Mouse (Mus musculus) forebrain, embryonic 11.5 days (tissue): ENCODE data around the gene Nup50. TPM values are rescaled to one million over a fixed set of nuclear protein-coding genes. Genes with fewer than 3 reads are reported as not detected.

Experiments
- ATAC-seq: fragments of 200-750 bp; cut with Nextera tagmentation; replicated peaks from 2 replicates; pipeline ENCODE4 v1.8.0; 2017; ENCODE audit warnings: moderate TSS enrichment; ENCODE audit not compliant: low FRiP score
- DNase-seq: peaks from one replicate; pipeline ENCODE4 v3.0.0-alpha.2; 2017; ENCODE audit warnings: low spot score
- H3K27ac ChIP-seq: fragments of 300-500 bp; sonication (generic); 2 replicates; pipeline ENCODE4 v1.5.1; 2014; ENCODE audit warnings: low read depth, low read length
- H3K27me3 ChIP-seq: fragments of 300-500 bp; sonication (generic); 2 replicates; pipeline ENCODE4 v1.6.1; 2014; ENCODE audit warnings: mild to moderate bottlenecking, low read length, mixed read lengths; ENCODE audit not compliant: control insufficient read depth, insufficient read depth
- H3K36me3 ChIP-seq: fragments of 300-500 bp; sonication (generic); 2 replicates; pipeline ENCODE4 v1.6.1; 2014; ENCODE audit warnings: mild to moderate bottlenecking, low read length, moderate library complexity, mixed read lengths; ENCODE audit not compliant: control insufficient read depth, insufficient read depth
- H3K4me1 ChIP-seq: fragments of 300-500 bp; sonication (generic); replicated peaks from 2 replicates; pipeline ENCODE4 v1.6.1; 2014; ENCODE audit warnings: low read length, mixed read lengths; ENCODE audit not compliant: control insufficient read depth, insufficient read depth
- H3K4me2 ChIP-seq: fragments of 300-500 bp; sonication (generic); 2 replicates; pipeline ENCODE4 v1.6.1; 2014; ENCODE audit warnings: low read depth, mild to moderate bottlenecking, low read length, moderate library complexity, mixed read lengths; ENCODE audit not compliant: severe bottlenecking
- H3K4me3 ChIP-seq: fragments of 300-500 bp; sonication (generic); 2 replicates; pipeline ENCODE4 v1.5.1; 2014; ENCODE audit warnings: low read depth, low read length
- H3K9ac ChIP-seq: fragments of 300-500 bp; sonication (generic); 2 replicates; pipeline ENCODE4 v1.6.1; 2014; ENCODE audit warnings: low read length
- H3K9me3 ChIP-seq: fragments of 300-500 bp; sonication (generic); 2 replicates; pipeline ENCODE4 v1.6.1; 2016; ENCODE audit warnings: low read length, mixed read lengths; ENCODE audit not compliant: control insufficient read depth
- WGBS: fragments of 180-500 bp; shearing (Covaris S2); extraction: QIAGEN DNeasy Blood & Tissue Kit; methylation state at CpG from one replicate; pipeline ENCODE4 v1.1.7; 2014; 5-methylcytosine and 5-hydroxymethylcytosine counted together
- polyA plus RNA-seq: library from polyadenylated mRNA; unstranded; fragments of >200 nt; fragmentation: Nextera tagmentation; extraction: Ambion mirVana; gene quantifications from 2 replicates; pipeline ENCODE4 v1.2.1, GENCODE M21; 2014

The Nup50 gene
- polyA plus RNA-seq, 1 experiment from 2014 or later = 79.7 TPM

DNA sequence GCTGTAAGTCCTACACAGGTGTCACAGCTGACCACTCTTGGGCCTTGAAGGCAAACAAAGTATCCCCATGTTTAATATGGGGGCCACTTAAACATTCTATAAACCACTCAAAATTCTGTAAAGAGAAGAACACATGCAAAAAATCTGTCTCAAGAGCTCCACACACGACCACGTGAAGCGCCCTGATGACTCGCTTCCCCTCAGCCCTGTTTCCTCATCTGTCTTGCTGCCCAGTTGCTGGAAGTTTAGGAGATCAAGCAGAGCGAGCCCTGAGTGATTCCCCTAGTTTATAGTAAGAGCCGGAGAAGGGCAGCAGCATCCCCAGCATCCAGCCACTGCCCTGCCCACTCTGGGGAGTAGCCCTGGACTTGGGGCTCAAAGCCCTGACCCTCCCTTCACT, 36.7 kb downstream of the Nup50 start:
- Histone ChIP-seq H3K4me3 (no peak overlapping the region), H3K4me1 (peaks cover 4% of the 10 kb centered on the region; the same call in 1 of the 2 replicates), H3K9ac (no peak overlapping the region), H3K9me3 (no peaks in the 10 kb centered on the region), H3K27me3 (no peaks in the 10 kb centered on the region), H3K36me3 (no peaks in the 10 kb centered on the region; the same call in 1 of the 2 replicates), H3K27ac (no peak overlapping the region), H3K4me2 (no peak overlapping the region)
- DNase-seq (no peak), ATAC-seq (no peak)
- 87% methylated on average over 6 of the region's 6 CpGs for WGBS

DNA sequence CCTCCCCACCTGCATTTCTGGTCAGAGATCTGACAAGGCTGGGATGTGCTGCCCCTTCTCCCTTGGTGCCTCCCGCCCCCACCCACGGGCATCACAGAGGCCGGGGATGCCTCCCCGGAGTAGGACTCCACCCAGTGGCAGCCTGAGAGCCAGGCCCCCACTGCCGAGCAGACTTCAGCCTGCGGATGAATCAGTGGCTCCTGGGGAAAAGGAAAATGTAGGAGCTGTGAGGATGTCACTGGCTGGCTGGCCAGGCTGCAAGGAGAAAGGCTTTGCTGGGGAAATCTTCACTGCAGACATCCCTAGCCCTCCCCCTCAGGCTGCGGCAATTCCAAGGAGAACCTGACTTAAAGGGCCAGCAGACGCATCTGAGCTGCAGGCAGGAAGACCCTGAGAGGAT, 37.5 kb downstream of the Nup50 start:
- Histone ChIP-seq H3K4me1 (peaks cover 4% of the 10 kb centered on the region; the same call in 1 of the 2 replicates), H3K4me2 (no peak overlapping the region), H3K9ac (no peak overlapping the region), H3K27ac (no peak overlapping the region), H3K9me3 (no peaks in the 10 kb centered on the region), H3K4me3 (no peak overlapping the region), H3K27me3 (no peaks in the 10 kb centered on the region), H3K36me3 (no peaks in the 10 kb centered on the region)
- ATAC-seq = no peak
- no peak for DNase-seq
- 19% methylated on average over 8 of the region's 8 CpGs for WGBS

DNA sequence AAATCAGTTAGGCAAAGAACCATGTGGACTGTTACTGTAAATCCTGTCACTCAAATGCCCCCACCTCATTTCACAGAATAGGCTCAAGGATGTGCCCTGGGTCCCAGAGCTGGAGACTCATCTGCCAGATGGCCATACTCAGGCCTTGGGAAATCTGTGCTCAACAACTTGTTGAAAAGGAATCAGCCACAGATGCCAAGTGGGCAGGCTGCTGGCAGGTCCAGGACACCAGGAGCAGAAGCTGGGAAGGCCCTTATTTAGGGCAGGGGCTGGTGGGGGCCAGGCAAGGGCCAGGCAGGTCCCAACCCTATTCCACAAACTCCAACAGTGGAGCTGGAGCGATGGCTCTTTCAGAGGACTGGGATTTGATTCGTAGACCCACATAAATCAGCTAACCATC, 39.3 kb downstream of the Nup50 start:
- no peak overlapping the region for H3K4me2 ChIP-seq
- H3K36me3 ChIP-seq = no peaks in the 10 kb centered on the region
- no peak overlapping the region for H3K9ac ChIP-seq
- 91% methylated on average over 2 of the region's 2 CpGs for WGBS
- no peak overlapping the region for H3K4me3 ChIP-seq
- H3K27ac ChIP-seq = no peak overlapping the region
- H3K27me3 ChIP-seq = no peaks in the 10 kb centered on the region
- ATAC-seq (no peak), DNase-seq (no peak)
- H3K4me1 ChIP-seq = peaks cover 4% of the 10 kb centered on the region; the same call in 1 of the 2 replicates
- no peaks in the 10 kb centered on the region for H3K9me3 ChIP-seq

DNA sequence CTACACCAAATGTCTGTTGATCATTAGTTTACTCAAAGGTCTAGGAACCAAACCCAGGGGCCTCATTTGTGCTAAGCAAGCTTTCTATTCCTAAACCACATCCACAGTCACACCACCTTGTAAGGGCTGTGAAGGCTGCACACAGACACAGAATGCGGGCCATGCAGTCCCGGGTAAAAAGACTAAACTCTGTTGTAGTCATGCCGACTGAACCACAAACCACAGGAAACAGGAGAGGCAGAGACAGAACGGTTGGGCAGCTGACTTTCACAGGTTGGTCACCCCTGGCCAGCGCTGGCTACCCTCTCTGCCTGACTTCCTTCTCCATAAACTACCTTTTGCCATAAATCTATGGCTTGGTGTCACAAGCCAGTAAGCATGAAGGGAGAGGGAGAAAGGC, 41.6 kb downstream of the Nup50 start:
- no peak for DNase-seq
- 80% methylated on average over 5 of the region's 5 CpGs for WGBS
- ATAC-seq = no peak

DNA sequence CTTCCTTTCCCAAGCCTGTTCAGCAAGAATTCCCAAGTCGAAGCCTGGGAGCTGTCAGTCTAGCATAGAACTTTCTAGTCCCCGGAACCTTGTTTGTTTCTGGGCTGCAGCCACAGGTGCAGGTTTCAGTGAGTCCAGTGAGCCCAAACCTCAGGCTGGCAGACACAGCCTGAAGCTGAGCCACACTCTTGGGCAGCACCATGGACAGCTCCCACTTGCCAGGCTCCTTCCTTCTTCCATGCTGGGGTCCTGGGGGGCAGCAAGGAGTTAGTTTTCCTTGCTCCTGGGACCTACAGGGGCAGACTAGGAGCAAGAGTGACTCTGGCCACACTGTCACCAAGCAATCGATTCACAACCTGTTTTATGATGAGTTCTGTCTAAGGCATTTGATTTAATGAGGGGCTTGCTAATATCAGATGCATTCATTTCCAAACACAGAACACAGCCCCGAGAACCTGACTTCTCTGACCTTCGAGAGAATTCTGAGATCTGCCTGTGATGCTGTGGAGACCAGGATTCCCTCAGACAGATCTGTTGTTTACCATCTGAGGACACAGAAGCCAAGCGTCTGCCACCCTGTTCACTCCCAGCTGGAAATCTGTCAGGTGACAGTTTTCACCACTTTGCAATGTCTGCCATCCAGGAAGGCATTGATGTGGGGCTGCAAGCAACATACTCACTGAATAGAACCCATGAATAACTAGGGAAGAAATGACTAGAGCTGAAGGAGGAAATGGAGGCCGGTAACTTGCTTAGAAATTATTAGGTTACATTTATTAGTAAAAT, 42.6 kb downstream of the Nup50 start:
- no peak overlapping the region for H3K4me3 ChIP-seq
- H3K4me2 ChIP-seq = no peak overlapping the region
- H3K27me3 ChIP-seq = no peaks in the 10 kb centered on the region
- no peak overlapping the region for H3K9ac ChIP-seq
- no peak overlapping the region for H3K27ac ChIP-seq
- DNase-seq = peak; percentile 78
- no peaks in the 10 kb centered on the region for H3K36me3 ChIP-seq
- 70% methylated on average over 7 of the region's 7 CpGs for WGBS
- H3K4me1 ChIP-seq = no peaks in the 10 kb centered on the region
- H3K9me3 ChIP-seq = no peaks in the 10 kb centered on the region
- no peak for ATAC-seq

More for the DNA sequence above, 41.6 kb downstream of the Nup50 start:
- Histone ChIP-seq H3K27me3 (no peaks in the 10 kb centered on the region), H3K4me3 (no peak overlapping the region), H3K4me2 (no peak overlapping the region), H3K4me1 (no peaks in the 10 kb centered on the region), H3K36me3 (no peaks in the 10 kb centered on the region), H3K27ac (no peak overlapping the region), H3K9ac (no peak overlapping the region), H3K9me3 (no peaks in the 10 kb centered on the region)

DNA sequence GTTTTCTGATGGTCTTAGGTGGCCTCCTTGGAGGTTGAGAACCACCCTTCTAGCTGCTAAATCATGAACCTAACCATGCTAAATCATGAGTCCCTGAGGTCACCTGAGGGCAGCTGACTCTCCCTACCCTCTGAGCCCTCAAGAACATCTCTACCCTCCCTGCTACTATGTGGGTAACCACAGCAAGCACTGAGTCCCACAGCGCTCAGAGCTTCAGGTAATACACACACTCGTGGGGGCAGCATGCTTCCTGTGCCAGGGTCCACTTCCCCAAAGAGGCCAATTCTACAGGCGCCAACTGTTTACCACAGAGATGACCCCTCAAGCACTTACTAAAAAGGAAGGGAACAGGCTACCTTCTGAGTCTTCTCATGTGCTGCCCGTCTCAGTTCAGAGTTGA, 45.3 kb downstream of the Nup50 start:
- Histone ChIP-seq H3K4me3 (no peak overlapping the region), H3K27me3 (no peaks in the 10 kb centered on the region), H3K9me3 (no peaks in the 10 kb centered on the region), H3K4me2 (no peak overlapping the region), H3K36me3 (no peaks in the 10 kb centered on the region), H3K9ac (no peak overlapping the region), H3K27ac (no peak overlapping the region), H3K4me1 (peaks cover 5% of the 10 kb centered on the region; the same call in 1 of the 2 replicates)
- WGBS = 94% methylated on average over 4 of the region's 4 CpGs
- no peak for DNase-seq
- no peak for ATAC-seq

DNA sequence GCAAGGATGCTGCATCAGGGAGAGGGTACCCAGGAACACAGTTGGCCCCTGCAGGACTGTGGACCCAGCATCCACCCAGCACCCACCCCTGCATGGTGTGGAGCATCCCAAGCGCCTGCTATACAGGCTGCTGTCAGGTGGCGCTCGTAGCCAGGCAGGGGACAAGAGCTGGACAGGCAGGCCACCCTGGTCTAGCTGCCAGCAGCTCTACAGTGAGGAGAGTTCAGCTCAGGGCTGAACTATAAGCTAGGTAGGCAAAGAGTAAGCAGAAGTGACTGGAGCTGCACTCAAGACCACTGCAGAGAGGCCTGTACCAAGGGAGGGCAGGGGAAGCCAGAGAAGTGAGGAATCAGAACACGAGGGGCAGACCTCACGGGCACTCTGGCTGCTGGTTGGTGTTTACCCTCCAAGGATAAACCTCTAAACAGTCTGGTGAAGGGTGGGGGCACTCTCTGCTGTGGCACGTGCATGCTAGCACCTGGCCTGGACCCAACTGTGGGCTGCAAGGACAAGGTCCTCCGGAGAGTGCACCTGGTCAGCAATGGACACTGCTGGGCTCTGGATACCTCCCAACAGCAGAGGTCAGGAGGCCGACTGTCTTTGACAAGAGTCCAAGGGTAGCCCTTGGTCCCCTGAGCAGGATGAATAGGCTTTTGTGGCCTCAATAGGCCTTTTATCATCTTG, 49.8 kb downstream of the Nup50 start:
- Histone ChIP-seq H3K4me2 (no peak overlapping the region), H3K4me3 (no peak overlapping the region), H3K36me3 (no peaks in the 10 kb centered on the region), H3K9ac (0 out of 2 replicates have a peak overlapping the region, but pooled peaks have one; percentile 12), H3K9me3 (no peaks in the 10 kb centered on the region), H3K27ac (no peak overlapping the region), H3K4me1 (peaks cover 11% of the 10 kb centered on the region; the same call in 1 of the 2 replicates), H3K27me3 (no peaks in the 10 kb centered on the region)
- ATAC-seq (no peak), DNase-seq (no peak)
- 48% methylated on average over 8 of the region's 8 CpGs for WGBS

DNA sequence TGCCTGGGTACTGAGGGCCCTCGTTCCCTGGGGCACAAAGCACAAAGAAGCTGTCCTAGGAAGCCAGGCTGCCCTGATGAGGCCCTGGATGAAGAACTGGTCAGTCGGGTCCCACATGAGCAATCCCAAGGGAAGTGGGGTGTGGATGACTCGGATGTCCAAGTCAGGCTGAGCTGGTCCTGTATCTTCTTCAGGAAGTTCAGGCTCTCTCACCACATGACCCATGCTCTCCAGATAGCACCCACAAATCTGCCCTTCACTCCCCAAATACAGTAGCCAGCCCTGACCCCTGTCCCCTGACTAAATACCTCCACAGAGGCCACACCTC, 50.3 kb downstream of the Nup50 start:
- no peak for ATAC-seq
- Histone ChIP-seq H3K4me1 (peaks cover 11% of the 10 kb centered on the region; the same call in 1 of the 2 replicates), H3K4me3 (no peak overlapping the region), H3K9me3 (no peaks in the 10 kb centered on the region), H3K4me2 (no peak overlapping the region), H3K27me3 (no peaks in the 10 kb centered on the region), H3K27ac (no peak overlapping the region), H3K9ac (0 out of 2 replicates have a peak overlapping the region, but pooled peaks have one; percentile 12), H3K36me3 (no peaks in the 10 kb centered on the region)
- DNase-seq = no peak
- WGBS = 3% methylated on average over 3 of the region's 3 CpGs
